ENCODE assay signal across 3 mouse cellular contexts in genomic region chr17:23761155-23761554, GRCm38 (mm10).
TF ChIP-seq lines count a peak whose summit lies in the region.

No protein-coding gene starts in this region.

TF ChIP-seq in CH12.LX, 34 proteins besides CTCF, POLR2A, EP300 and RAD21:
- TF ChIP-seq MAFK (IDR thresholded peaks at IDR 0.05; ENCODE audit: insufficient replicate concordance, low read length) = peak; percentile 92
- no peak for TF ChIP-seq JUN (IDR thresholded peaks at IDR 0.05; ENCODE audit: insufficient read depth, low read depth, low read length)
- TF ChIP-seq IRF4 (IDR thresholded peaks at IDR 0.05; ENCODE audit: low read depth, low read length) = no peak
- TF ChIP-seq SMC3 (IDR thresholded peaks at IDR 0.05; ENCODE audit: low read depth, low read length) = no peak

TF ChIP-seq in ES-E14, 5 proteins besides CTCF, POLR2A, EP300 and RAD21:
- TF ChIP-seq MAFK (IDR thresholded peaks at IDR 0.05; ENCODE audit: insufficient read depth, low read depth, low read length) (peak; percentile 94), ZC3H11A (IDR thresholded peaks at IDR 0.05; ENCODE audit: borderline replicate concordance, low read depth, low read length) (no peak)

TF ChIP-seq in MEL, 35 proteins besides CTCF, POLR2A, EP300 and RAD21:
- no peak for TF ChIP-seq JUND (IDR thresholded peaks at IDR 0.05; ENCODE audit: low read depth, low read length)
- TF ChIP-seq MAFK (IDR thresholded peaks at IDR 0.05; ENCODE audit: borderline replicate concordance, low read depth, low read length) = peak; percentile 85
- TF ChIP-seq MAZ (IDR thresholded peaks at IDR 0.05; ENCODE audit: low read depth, low read length) = no peak
